Mouse (Mus musculus) MEL (cell line): ENCODE measurements at regions not wholly inside any gene's neighbourhood (a gene's known extent, or its start where the extent isn't known, plus 50 kb on each side); places are given as distances from the start of the nearest gene placed in this dataset.

Experiments
- CTCF ChIP-seq, 3 experiments: IDR thresholded peaks in 2 of 3; conservative IDR thresholded peaks in 1 of 3; 2 replicates each; pipeline ENCODE4 v1.5.1; 2011 to 2012; ENCODE audit warnings: low read length in 3 of 3, low read depth in 2 of 3, mild to moderate bottlenecking in 2 of 3, improper control_type of control experiment in 1 of 3, inconsistent platforms in 1 of 3, mixed read lengths in 1 of 3, moderate library complexity in 1 of 3; ENCODE audit not compliant: control insufficient read depth in 1 of 3, insufficient read depth in 1 of 3, poor library complexity in 1 of 3, severe bottlenecking in 1 of 3
- GABPA ChIP-seq: IDR thresholded peaks from 2 replicates; pipeline ENCODE4 v1.6.1; 2012; ENCODE audit warnings: low read depth, mild to moderate bottlenecking, inconsistent platforms, low read length, improper control_type of control experiment, moderate library complexity
- GATA1 ChIP-seq: IDR thresholded peaks from 2 replicates; pipeline ENCODE4 v1.6.1; 2011; ENCODE audit warnings: low read depth, low read length, improper control_type of control experiment
- KAT2A ChIP-seq: conservative IDR thresholded peaks from 2 replicates; pipeline ENCODE4 v1.6.1; 2012; ENCODE audit warnings: low read depth, low read length, improper control_type of control experiment, inconsistent platforms
- MAZ ChIP-seq: IDR thresholded peaks from 2 replicates; pipeline ENCODE4 v1.6.1; 2012; ENCODE audit warnings: low read depth, mild to moderate bottlenecking, inconsistent platforms, low read length, improper control_type of control experiment
- POLR2A ChIP-seq, 2 experiments: IDR thresholded peaks; 2 replicates each; pipeline ENCODE4 v1.6.1; 2011 to 2012; ENCODE audit warnings: low read length in 2 of 2, mild to moderate bottlenecking in 2 of 2, control low read depth in 1 of 2, improper control_type of control experiment in 1 of 2, low read depth in 1 of 2, moderate library complexity in 1 of 2; ENCODE audit not compliant: control insufficient read depth in 1 of 2, insufficient read depth in 1 of 2, poor library complexity in 1 of 2
- POLR2AphosphoS5 ChIP-seq: IDR thresholded peaks from 2 replicates; pipeline ENCODE4 v1.6.1; 2012; ENCODE audit warnings: low read depth, borderline replicate concordance, mild to moderate bottlenecking, inconsistent platforms, low read length, moderate library complexity, mixed read lengths
- UBTF ChIP-seq: IDR thresholded peaks from 2 replicates; pipeline ENCODE4 v1.6.1; 2012; ENCODE audit warnings: low read depth, mild to moderate bottlenecking, inconsistent platforms, low read length, improper control_type of control experiment, moderate library complexity, borderline replicate concordance; ENCODE audit not compliant: insufficient read depth
- USF1 ChIP-seq: IDR thresholded peaks from 2 replicates; pipeline ENCODE4 v1.6.1; 2014; ENCODE audit warnings: low read depth, mild to moderate bottlenecking, inconsistent platforms, low read length, improper control_type of control experiment, moderate library complexity
- ZC3H11A ChIP-seq: IDR thresholded peaks from 2 replicates; pipeline ENCODE4 v1.6.1; 2012; ENCODE audit warnings: low read depth, mild to moderate bottlenecking, inconsistent platforms, low read length, improper control_type of control experiment
- ZNF384 ChIP-seq: IDR thresholded peaks from 2 replicates; pipeline ENCODE4 v1.6.1; 2012; ENCODE audit warnings: low read depth, mild to moderate bottlenecking, inconsistent platforms, low read length, improper control_type of control experiment

- TF ChIP-seq CTCF (IDR thresholded peaks at IDR 0.05 in 2 of 3, conservative IDR thresholded peaks at IDR 0.05 in 1 of 3; ENCODE audit: control insufficient read depth in 1 of 3, insufficient read depth in 1 of 3, low read depth in 2 of 3, low read length in 3 of 3, poor library complexity in 1 of 3, severe bottlenecking in 1 of 3) (no peak), KAT2A (no peak), ZNF384 (no peak), ZC3H11A (no peak), GATA1 (no peak), GABPA (no peak), POLR2A (IDR thresholded peaks at IDR 0.05; ENCODE audit: control insufficient read depth in 1 of 2, insufficient read depth in 1 of 2, low read depth in 1 of 2, low read length in 2 of 2, poor library complexity in 1 of 2) (no peak), UBTF (no peak), POLR2AphosphoS5 (no peak), USF1 (no peak), MAZ (no peak)
Observed at GRCm38 (mm10) chr3:52557296-52557695, 289.2 kb downstream of the Foxo1 start.
